Mouse (Mus musculus): Measurements from ENCODE around the gene Sik2.

The Sik2 gene

GRCm38 (mm10) chr9:50863824-50864223 lies 145.0 kb downstream of the Sik2 start:
- DNase-seq, result no peak

GRCm38 (mm10) chr9:50861119-50861839 lies 147.6 kb downstream of the Sik2 start:
- no peak for DNase-seq

DNA sequence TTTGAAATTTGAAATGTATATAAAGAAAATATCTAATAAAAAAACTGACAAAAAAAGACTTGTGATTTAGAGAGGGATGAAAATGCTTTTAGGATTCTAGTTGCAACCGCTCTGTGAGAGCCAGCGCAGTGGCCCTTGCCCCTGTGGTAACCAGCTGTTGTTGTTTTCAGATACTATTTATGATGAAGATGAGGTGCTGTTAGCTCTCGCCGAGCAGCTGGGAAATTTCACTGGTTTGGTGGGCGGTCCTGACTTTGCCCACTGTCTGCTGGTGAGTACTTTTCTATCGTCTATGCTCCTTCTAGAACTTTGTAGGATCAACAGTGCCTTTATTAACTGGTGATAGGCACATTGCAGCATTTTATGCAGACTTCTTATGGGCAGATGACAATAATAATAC lies 150.2 kb downstream of the Sik2 start:
- no peak for DNase-seq

DNA sequence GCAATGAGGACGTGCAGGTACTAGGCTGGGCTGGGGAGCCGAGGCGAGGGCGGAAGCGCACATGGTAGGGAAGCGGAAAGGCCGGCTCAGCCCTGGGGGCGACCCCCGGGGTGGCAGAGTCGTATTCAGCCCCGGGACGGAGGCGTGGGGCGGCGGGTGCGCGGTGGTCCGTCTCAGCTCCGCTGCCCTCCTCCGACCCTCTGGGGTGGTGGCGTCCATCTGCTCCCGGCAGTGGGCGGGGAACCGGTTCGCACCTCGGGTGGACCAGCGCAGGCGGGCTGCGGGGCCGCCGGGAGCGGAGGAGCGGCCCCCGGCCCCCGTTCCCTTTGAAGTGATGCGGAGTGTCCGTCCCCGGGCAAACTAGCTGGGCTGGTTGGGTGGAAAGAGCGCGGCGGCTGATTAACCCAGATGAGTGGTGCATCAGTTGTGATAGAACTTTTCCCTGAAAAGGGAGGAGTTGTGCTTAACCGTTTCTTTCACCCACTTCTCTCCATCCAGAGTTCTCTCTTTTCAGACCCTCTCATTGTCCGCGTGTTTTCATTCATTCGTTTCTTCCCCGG lies 151.7 kb downstream of the Sik2 start:
- DNase-seq, result no peak

DNA sequence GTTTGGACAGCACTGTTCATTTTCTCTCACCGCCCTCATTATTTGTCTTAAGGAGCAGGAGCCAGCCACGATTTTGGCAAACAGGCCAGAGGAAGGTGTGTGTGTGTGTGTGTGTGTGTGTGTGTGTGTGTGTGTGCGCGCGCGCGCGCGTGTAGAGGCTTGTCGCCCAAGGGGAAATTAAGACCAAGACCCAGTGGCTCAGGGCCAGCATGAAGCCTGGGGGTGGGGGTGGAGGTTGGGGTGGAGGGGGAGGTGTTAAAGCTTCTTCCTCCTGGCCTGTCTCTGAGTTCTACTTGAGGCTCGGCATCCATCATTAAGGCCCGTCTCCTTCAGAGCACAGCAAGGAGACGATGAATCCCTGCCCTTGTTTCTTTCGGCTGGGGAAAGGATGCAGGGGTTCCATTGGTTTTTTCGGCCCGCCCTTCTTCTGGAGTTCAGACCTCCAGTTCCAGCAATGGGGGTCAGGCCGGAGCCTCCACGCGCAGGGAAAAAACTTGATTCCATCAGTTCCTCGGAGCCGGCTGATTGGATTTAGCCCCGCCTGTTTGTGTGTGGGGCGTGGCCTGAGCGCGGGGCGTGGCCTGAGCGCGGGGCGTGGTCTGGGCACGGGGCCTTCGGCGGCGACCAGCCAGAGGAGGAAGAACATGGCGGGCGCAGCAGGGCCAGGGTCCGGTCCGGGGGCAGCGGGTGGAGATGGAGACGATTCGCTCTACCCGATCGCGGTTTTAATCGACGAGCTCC lies 152.4 kb downstream of the Sik2 start:
- peak; percentile 96 for DNase-seq

DNA sequence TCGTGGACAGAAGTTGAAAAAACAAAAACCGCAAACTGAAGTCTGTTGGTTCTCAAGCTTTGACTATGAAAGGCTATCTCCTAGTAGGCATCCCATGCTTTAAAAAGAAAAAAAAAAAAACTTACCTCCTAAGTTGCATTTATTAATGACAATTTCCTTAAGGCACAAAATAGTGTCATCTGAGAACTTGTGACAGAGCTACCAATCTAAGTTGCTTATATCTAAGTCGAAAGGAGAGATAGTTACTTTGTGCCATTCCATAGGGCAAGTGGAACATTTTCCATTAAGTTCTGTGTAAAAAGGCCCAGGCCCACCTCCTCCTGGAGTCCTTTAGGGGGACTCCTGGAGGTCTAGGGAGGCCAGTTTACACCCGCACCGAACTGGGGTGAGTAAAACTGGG lies 153.1 kb downstream of the Sik2 start:
- DNase-seq, result no peak

- DNase-seq, result no peak
These were observed 153.6 kb downstream of the Sik2 start for GRCm38 (mm10) chr9:50855133-50855766.

- no peak for DNase-seq
These were observed 154.5 kb downstream of the Sik2 start for GRCm38 (mm10) chr9:50854376-50854775.

DNA sequence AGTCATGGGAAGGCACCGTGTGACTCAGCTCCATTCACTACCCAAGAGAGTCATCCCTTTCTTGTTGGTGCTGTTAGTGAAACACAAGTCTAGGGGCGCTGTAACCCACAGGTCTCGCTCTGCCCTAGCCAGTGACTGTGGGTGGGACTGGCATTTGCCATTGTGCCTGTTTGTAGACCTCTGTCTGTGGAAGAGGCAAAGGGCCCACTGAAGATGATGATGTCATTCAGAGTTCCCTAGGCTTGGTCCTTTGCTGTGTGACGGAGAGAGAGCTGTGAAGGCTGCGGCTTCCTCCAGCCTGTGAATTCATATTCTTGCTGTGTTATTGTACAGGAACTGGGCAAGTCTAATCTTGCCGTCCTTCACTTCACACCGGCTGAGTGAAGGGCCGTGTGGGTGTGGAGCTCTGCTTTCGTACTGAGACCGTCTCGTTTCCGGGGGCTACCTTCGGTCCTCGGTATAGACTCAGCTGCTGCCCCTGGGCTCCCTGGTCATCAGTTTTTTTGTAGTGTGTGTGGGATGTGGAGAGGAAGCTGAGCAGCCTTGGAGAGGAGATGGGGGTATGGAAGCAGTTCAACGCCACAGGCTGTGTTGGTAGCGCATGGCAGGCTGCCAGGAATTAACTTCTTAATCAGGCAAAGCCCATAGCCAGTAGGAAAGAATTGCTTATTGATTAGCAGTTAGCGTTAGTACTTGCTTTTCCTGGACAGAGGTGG lies 156.1 kb downstream of the Sik2 start:
- no peak for DNase-seq

- no peak for DNase-seq
These were observed 158.2 kb downstream of the Sik2 start for GRCm38 (mm10) chr9:50850713-50851112.

DNA sequence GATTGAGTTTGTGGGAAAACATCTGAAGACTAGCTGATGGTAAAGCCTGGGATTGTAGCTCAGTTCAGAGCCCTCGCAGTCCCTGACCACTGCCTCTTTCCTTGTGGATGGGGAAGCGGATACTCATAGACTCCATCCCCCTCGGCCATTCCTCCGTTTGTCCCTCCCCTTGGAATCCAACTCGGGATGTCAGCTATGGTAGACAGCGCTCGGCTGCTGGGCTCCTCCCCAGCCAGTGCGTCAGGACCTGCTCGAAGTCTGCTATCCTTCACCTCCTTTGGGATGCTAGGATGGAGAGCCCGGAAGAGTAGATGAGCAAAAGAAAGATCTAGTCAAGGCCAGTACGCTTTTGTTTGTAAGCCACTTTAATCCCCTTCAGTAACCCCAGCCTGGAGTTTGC lies 158.6 kb downstream of the Sik2 start:
- DNase-seq, result no peak

DNA sequence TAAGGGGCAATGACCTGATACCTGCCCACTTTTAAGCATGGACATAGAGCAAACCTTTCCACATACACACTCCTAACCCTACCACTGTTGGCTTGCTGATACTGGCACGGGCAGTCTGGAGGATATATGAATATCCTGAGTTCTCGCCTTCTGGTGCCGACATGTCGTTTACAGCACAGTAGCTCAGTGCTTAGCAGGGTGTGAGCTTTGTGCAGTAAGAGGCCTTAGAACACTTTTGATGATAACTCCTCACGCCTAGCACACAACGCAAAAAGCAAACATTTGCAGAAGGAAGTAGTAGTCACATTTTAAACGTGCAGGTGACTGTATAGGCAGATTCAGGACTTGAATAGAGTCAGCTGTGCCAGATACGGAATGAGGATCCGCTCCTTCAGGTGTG lies 159.1 kb downstream of the Sik2 start:
- DNase-seq, result no peak

- DNase-seq, result peak; percentile 91
These were observed 159.6 kb downstream of the Sik2 start for GRCm38 (mm10) chr9:50849249-50849648.

- peak; percentile 62 for DNase-seq
These were observed 160.1 kb downstream of the Sik2 start for GRCm38 (mm10) chr9:50848821-50849220.

DNA sequence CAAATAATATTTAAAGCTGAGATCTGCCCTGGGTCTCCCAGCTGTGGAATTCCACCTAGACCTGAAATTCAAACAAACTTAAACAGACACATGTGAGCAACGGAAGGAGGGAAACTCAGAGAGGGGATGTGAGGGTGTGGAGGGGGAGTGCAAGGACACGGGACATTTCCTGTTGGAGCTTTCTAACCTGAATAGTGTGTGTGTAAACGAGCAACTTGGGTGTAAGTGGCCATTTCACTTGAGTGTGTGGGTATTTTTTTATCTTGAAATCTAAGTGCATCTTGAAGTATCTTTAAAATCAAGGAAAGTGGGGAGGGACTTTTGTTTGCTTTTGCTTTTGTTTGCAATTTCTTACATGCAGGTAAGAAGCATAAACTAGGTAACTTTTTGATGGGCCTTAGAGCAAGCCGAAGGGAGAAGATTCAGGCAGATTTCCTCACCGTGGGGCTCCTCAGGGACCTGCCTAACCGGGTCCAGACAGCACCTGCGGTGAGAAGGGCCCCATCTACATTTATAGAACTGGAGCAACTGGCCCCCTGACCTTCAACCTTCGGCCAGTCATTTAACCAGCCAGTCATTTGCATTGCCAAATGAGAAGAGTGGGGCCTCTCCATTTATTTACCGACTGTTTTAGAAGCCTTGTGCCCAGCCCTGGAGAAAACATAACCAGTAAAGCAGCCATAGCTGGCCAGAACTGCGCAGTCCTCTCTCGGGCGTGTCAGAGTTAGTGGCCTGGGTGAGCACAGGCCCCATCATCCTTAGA lies 161.1 kb downstream of the Sik2 start:
- DNase-seq, result peak; percentile 37

GRCm38 (mm10) chr9:50847133-50847532 lies 161.7 kb downstream of the Sik2 start:
- DNase-seq, result no peak

DNA sequence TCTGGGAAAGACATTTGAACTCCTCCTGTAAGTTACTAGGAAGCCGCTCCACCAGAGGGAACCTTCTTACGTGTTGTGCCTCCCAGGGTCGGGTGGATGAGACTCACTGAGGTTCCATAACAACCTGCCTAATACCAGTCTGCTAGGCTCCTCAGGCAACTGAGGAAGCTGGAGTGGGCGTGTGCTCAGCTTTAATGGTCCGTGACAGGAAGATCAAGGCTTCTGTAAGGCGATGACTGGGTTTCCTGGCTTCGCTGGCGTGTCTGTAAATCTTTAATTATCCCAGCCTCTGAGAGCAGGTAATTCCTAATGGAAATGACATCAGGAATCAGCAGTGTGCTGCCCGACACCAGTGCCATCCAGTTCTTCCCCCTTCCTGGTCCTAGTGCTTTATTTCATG lies 163.3 kb downstream of the Sik2 start:
- peak; percentile 79 for DNase-seq

- no peak for DNase-seq
These were observed 163.8 kb downstream of the Sik2 start, which contains the start of gene Ppp2r1b for GRCm38 (mm10) chr9:50845081-50845480. Gene Ppp2r1b, plus strand, starts transcription at chr9:50845301.

Data from kidney, postnatal 14 days (tissue).